Mouse (Mus musculus) heart, embryonic 15.5 days (tissue): ENCODE results near the gene Ppfibp1. TPM values are rescaled to one million over a fixed set of nuclear protein-coding genes. Genes with fewer than 3 reads are reported as not detected.

Source experiments
- ATAC-seq: fragments of 200-750 bp; cut with Nextera tagmentation; replicated peaks from 2 replicates; pipeline ENCODE4 v1.8.0; 2017; ENCODE audit warnings: low read depth, moderate TSS enrichment; ENCODE audit not compliant: insufficient number of reproducible peaks, insufficient read depth, low FRiP score
- H3K27ac ChIP-seq: fragments of 300-500 bp; sonication (generic); 2 replicates; pipeline ENCODE4 v1.5.1; 2015; ENCODE audit warnings: mild to moderate bottlenecking, inconsistent platforms
- H3K27me3 ChIP-seq: fragments of 300-500 bp; sonication (generic); 2 replicates; pipeline ENCODE4 v1.6.1; 2015; ENCODE audit warnings: inconsistent platforms
- H3K36me3 ChIP-seq: fragments of 300-500 bp; sonication (generic); 2 replicates; pipeline ENCODE4 v1.6.1; 2015; ENCODE audit warnings: mild to moderate bottlenecking, inconsistent platforms
- H3K4me1 ChIP-seq: fragments of 300-500 bp; sonication (generic); replicated peaks from 2 replicates; pipeline ENCODE4 v1.6.1; 2015; ENCODE audit warnings: inconsistent platforms
- H3K4me2 ChIP-seq: fragments of 300-500 bp; sonication (generic); 2 replicates; pipeline ENCODE4 v1.6.1; 2015; ENCODE audit warnings: inconsistent platforms, mild to moderate bottlenecking, moderate library complexity
- H3K4me3 ChIP-seq: fragments of 300-500 bp; sonication (generic); 2 replicates; pipeline ENCODE4 v1.5.1; 2015; ENCODE audit warnings: mild to moderate bottlenecking, inconsistent platforms
- H3K9ac ChIP-seq: fragments of 300-500 bp; sonication (generic); 2 replicates; pipeline ENCODE4 v1.6.1; 2015; ENCODE audit warnings: mild to moderate bottlenecking, inconsistent platforms
- H3K9me3 ChIP-seq: fragments of 300-500 bp; sonication (generic); replicated peaks from 2 replicates; pipeline ENCODE4 v1.6.1; 2016; ENCODE audit warnings: inconsistent platforms
- WGBS: fragments of 180-500 bp; shearing (Covaris S2); methylation state at CpG from one replicate; pipeline ENCODE4 v1.1.7; 2015; ENCODE audit warnings: mixed read lengths; 5-methylcytosine and 5-hydroxymethylcytosine counted together
- polyA plus RNA-seq: library from polyadenylated mRNA; unstranded; fragments of >200 nt; fragmentation: Nextera tagmentation; extraction: Ambion mirVana; gene quantifications from 2 replicates; pipeline ENCODE4 v1.2.1, GENCODE M21; 2015

The Ppfibp1 gene
- polyA plus RNA-seq, 1 experiment from 2014 or later: 50.5 TPM

DNA sequence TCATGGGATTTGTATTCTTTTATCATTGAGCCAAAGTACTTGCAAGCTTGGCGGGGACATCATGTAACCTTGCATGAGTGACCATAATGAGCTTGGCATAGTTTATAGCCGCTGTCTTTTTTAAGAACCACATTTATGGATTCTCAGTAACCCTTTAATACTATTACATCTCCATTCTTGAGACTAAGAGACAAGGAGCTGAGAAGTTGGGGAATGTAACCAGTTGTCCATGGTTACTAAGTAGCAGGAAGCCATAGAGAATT, 134.8 kb downstream of the Ppfibp1 start:
- Histone ChIP-seq H3K36me3 (peaks cover 59% of the 10 kb centered on the region), H3K4me2 (no peak overlapping the region), H3K9ac (no peak overlapping the region), H3K9me3 (no peaks in the 10 kb centered on the region), H3K4me3 (no peak overlapping the region), H3K27me3 (no peaks in the 10 kb centered on the region), H3K4me1 (peaks cover 4% of the 10 kb centered on the region; the same call in 1 of the 2 replicates), H3K27ac (no peak overlapping the region)
- WGBS: 86% methylated on average over 2 of the region's 2 CpGs
- ATAC-seq: no peak

DNA sequence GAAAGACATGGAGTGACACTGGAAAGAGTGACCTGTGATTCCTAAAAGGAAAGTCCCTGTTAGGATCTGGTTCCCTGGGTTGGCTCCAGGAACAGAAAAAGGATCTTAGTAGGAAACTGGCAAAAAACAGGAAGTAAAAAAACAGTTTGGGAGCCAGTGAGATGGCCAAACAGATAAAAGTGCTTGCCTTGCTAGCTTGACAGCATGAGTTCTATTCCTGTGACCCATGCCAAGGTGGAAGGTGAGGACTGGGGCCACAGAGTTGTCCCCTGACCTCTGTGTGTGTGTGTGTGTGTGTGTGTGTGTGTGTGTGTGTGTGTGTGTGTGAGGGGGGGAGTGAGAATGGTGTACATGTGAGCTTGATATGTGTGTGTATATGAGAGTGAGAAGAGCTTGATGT, 135.3 kb downstream of the Ppfibp1 start:
- ATAC-seq: no peak
- peaks cover 4% of the 10 kb centered on the region; the same call in 1 of the 2 replicates for H3K4me1 ChIP-seq
- H3K36me3 ChIP-seq: peaks cover 59% of the 10 kb centered on the region

DNA sequence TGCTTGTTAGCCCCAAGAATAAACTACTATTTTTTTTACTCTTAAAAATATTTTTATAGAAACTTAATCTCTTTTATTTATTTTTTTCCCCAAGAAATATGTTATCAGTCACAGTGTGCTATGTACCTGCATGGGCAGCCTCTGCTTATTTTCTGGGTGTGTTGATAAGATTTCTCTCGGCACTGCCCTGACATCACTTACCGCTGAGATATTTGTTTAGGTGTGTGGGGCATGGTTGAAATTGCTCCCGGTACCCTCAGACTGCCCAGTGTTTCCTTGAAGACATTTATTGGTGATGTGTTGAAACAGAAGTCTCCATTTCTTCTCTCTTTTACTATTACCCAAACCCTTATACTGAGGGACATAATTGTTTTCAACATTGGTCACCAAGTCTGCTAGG, 136.5 kb downstream of the Ppfibp1 start:
- 68% methylated on average over 3 of the region's 3 CpGs for WGBS
- no peak for ATAC-seq
- H3K4me3 ChIP-seq: no peak overlapping the region

More for the DNA sequence above, 135.3 kb downstream of the Ppfibp1 start:
- H3K27me3 ChIP-seq: no peaks in the 10 kb centered on the region
- no peak overlapping the region for H3K27ac ChIP-seq
- no peak overlapping the region for H3K9ac ChIP-seq
- H3K4me2 ChIP-seq: no peak overlapping the region
- no peaks in the 10 kb centered on the region for H3K9me3 ChIP-seq
- H3K4me3 ChIP-seq: no peak overlapping the region

DNA sequence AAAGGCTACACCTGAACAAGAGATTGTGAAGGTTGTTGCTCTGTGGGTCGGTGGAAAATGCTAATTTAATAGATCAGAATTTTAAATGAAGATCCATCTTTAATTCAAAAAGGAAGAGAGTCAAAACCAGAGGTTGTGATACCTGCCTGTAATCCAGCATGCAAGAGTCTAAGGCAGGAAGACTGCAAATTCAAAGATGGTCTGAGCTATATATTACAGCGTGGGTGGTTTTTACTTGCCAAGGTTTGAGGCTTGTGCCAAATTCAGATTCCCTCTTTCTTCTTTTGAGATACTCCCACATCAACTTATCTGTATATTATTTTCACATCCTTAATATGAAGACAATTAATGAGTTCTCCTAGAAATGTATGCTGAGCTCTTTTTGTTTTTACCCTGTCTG, 140.1 kb downstream of the Ppfibp1 start:
- WGBS: 87% methylated on average over 2 of the region's 2 CpGs
- no peak for ATAC-seq

More for the DNA sequence above, 136.5 kb downstream of the Ppfibp1 start:
- no peaks in the 10 kb centered on the region for H3K9me3 ChIP-seq
- no peak overlapping the region for H3K27ac ChIP-seq
- no peak overlapping the region for H3K9ac ChIP-seq
- peaks cover 53% of the 10 kb centered on the region for H3K36me3 ChIP-seq
- H3K4me1 ChIP-seq: peaks cover 8% of the 10 kb centered on the region
- H3K4me2 ChIP-seq: no peak overlapping the region
- no peaks in the 10 kb centered on the region for H3K27me3 ChIP-seq

DNA sequence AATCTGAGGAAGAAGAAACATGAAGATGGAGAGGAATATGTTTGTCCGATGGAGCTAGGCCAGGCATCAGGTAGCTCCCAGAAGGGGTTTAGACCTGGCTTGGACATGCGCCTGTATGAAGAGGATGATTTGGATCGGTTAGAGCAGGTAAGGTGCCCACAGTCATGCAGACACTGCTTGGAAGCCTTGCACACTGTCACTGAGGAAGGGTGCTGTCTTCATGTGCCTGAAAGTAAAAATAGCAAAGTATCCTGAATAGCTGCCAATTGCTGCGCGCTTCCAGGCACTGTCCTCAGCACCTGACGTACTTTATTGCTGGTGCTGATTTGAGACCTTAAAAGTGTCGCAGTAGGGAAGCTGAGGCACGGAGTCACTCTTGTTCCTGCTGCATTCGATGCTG, 141.3 kb downstream of the Ppfibp1 start:
- Histone ChIP-seq H3K4me2 (no peak overlapping the region), H3K9me3 (no peaks in the 10 kb centered on the region), H3K9ac (no peak overlapping the region), H3K27me3 (no peaks in the 10 kb centered on the region), H3K36me3 (peaks cover 49% of the 10 kb centered on the region), H3K27ac (no peak overlapping the region), H3K4me1 (peaks cover 6% of the 10 kb centered on the region), H3K4me3 (no peak overlapping the region)
- no peak for ATAC-seq
- WGBS: 65% methylated on average over 9 of the region's 9 CpGs

More for the DNA sequence above, 140.1 kb downstream of the Ppfibp1 start:
- Histone ChIP-seq H3K36me3 (peaks cover 51% of the 10 kb centered on the region), H3K27me3 (no peaks in the 10 kb centered on the region), H3K4me2 (no peak overlapping the region), H3K27ac (no peak overlapping the region), H3K4me3 (no peak overlapping the region), H3K9ac (no peak overlapping the region), H3K4me1 (peaks cover 6% of the 10 kb centered on the region), H3K9me3 (no peaks in the 10 kb centered on the region)

DNA sequence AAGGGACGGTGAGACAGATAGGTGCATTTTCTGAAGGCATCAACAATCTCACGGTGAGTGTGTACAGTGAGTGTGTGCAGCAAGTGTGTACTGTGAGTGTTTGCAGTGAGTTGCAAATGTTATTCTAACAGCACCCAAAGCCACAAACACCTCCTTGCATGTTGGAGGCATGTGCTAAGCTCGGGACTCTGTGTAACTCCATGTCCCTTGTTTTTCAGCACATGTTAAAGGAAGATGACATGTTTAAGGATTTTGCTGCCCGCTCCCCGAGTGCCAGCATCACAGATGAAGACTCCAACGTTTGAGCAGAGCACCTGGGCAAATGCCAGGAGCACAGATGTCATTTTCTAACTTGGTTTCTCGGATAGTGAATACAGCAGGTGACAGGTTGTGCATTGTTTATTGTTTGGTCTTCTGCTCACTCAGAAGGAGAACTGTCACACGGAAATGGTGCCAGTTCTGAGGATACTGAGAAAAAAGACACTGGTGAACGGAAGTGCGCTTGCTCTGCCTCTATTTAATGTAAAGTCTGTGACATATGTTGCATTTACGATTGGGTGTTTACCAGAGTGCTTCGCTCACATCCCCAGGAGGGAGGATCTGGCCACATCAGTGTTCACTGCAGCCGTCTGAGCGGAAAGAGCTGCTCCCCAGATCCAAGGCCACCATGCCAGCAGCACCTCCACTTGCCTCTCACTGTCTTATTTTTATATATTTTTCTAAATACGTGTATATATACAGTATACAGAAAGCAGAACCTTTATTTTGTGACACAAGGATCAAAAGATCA, 142.0 kb downstream of the Ppfibp1 start:
- ATAC-seq: no peak
- Histone ChIP-seq H3K9ac (no peak overlapping the region), H3K27me3 (no peaks in the 10 kb centered on the region), H3K4me2 (no peak overlapping the region), H3K4me1 (peaks cover 6% of the 10 kb centered on the region), H3K4me3 (no peak overlapping the region), H3K9me3 (no peaks in the 10 kb centered on the region), H3K27ac (no peak overlapping the region), H3K36me3 (peaks cover 49% of the 10 kb centered on the region)
- 82% methylated on average over 15 of the region's 15 CpGs for WGBS

DNA sequence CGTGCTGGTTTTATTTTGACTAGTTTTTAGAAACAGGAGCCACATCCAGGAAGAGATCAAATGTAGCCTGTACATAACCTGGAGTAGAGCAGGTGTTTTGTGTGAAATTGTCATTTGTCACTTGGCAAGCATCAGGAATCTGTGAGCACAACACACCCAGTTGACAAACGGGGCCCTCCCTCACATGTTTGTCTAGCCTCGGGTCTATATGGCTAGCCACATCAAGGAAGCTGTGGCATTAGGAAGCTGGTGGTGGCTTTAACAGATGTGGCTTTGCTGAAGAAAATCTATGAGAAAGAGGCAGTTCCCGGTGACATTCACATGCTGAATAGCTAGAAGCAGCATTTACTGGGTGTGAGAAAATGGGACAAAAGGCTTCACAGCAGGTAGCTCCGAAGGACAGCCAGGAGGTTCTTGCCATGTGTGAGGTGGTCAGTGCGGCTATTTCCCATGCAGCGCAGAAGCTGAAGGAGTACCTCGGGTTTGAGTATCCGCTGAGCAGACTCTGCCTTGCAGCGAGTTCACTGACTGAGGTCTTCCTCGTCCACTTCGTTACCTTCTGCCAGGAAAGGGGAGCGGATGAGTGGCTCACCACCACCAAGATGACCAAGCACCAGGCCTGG, 144.1 kb downstream of the Ppfibp1 start, which contains the start of gene Rep15:
Rep15 (plus strand) TSS at position 282 of the 623 bp plus-strand sequence.
- Histone ChIP-seq H3K9me3 (no peaks in the 10 kb centered on the region), H3K4me1 (peaks cover 6% of the 10 kb centered on the region), H3K27ac (no peak within 1 kb of the TSS), H3K27me3 (no peaks in the 10 kb centered on the region), H3K4me2 (no peak within 1 kb of the TSS), H3K9ac (no peak within 1 kb of the TSS), H3K4me3 (no peak within 1 kb of the TSS), H3K36me3 (peaks cover 28% of the 10 kb centered on the region; the same call in 1 of the 2 replicates)
- WGBS: 56% methylated on average over 13 of the region's 13 CpGs
- no peak for ATAC-seq

DNA sequence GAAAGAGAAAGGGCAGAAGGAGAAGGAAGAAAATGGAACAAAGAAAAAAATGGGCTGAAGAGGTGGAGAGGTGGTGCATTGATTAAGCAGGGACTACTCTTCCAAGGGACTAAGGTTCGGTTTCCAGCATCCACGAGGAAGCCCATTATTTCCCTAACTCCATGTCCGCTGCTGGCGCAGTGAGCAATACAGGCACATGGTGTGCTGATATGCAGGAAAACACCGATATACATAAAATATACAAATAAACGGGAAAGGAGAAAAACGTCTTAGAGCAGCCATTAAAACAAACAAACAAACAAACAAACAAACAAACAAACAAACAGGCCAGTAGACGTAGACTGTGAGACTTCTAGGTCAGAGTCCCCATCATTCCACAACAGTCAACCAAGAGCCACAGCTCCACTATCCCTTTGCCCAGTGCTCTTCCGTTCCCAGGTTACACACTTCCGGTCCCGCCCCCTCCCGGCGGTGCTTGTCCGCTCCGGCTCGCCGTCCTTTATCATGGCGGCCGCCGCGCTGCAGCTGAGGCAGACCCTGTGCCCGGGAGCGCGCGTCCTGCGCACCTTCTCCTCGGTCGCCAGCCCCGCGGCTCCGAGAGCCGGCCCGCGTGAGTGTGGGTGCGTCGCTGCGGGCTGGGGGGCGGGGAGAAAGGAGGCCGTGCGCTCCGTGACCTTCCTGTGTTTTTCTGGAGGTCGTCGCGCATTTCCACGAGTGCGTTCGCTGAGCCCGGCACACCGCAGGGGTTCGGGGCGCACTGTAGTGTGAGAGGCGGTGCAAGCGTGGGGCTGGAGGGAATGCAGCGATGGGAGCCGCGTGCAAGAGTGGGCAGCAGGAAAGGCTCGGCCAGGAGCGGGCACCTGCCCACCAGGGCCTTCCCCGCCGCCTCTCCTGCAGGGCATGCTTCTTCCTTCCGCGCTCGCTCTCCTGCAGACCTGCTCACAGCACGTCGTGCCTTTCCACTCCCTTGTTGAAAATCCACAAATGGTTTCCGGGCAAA, 154.3 kb downstream of the Ppfibp1 start, which contains the start of gene Mrps35:
Mrps35 (plus strand) TSS at position 474 of the 1,000 bp plus-strand sequence.
- WGBS: 3% methylated on average over 66 of the region's 66 CpGs
- no peaks in the 10 kb centered on the region for H3K27me3 ChIP-seq
- ATAC-seq: peak; percentile 97
- H3K36me3 ChIP-seq: peaks cover 14% of the 10 kb centered on the region
- H3K27ac ChIP-seq: peak within 1 kb of the TSS; percentile 91
- peak within 1 kb of the TSS; percentile 92 for H3K4me3 ChIP-seq
- H3K9ac ChIP-seq: peak within 1 kb of the TSS; percentile 92
- H3K4me2 ChIP-seq: peak within 1 kb of the TSS; percentile 69
- H3K4me1 ChIP-seq: peaks cover 15% of the 10 kb centered on the region
- no peaks in the 10 kb centered on the region for H3K9me3 ChIP-seq

DNA sequence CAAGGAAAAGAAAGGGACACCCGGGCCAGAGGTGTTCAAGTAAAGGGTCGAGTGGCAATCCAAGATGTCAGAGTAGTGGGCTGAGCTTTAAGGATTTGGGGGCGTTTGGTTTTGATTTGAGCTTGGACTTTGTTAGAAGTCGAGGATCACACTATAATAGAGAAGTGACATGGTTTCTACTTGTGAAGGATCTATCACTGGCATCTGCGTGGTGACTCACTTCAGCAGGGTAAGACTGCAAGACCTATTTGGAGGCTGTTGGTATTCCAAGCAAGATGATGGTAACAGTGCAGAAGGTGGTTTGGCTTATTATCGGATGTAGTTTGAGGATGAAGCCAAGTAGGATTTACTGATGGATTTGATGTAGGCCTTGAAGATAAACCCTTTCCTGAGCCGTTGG, 155.3 kb downstream of the Ppfibp1 start:
- H3K27ac ChIP-seq: peak overlapping the region; percentile 91; the same call in 1 of the 2 replicates
- peak overlapping the region; percentile 92 for H3K4me3 ChIP-seq
- H3K27me3 ChIP-seq: no peaks in the 10 kb centered on the region
- H3K9me3 ChIP-seq: no peaks in the 10 kb centered on the region
- peaks cover 25% of the 10 kb centered on the region for H3K36me3 ChIP-seq
- peak overlapping the region; percentile 69 for H3K4me2 ChIP-seq
- peak overlapping the region; percentile 92 for H3K9ac ChIP-seq
- WGBS: 36% methylated on average over 7 of the region's 7 CpGs
- peaks cover 15% of the 10 kb centered on the region for H3K4me1 ChIP-seq
- no peak for ATAC-seq

DNA sequence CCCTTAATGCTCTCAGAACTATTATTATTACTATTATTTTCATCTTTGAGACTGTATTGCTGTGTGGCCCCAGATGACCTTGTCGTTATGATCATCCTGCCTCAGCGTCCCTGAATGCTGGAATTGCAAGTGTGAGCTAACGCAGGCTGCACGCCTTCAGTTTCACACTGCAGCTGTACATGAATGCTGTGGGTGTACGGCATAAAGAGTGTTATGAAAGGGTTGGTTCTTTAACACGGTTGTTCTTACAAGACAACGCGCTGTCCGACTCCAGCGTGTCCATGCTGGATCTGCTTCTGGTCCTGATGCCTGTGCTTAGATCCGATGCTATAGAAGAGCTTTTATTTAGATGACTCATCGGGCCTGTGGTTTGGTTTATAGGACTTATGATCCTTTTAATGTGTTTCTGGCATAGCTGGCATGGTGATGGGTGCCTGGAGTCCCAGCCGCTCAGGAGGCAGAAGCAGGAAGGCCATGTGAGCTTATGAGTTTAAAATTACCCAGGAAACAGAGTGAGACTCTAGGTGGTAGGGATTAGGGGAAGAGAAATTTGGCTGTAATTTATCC, 161.0 kb downstream of the Ppfibp1 start:
- Histone ChIP-seq H3K9ac (no peak overlapping the region), H3K9me3 (no peaks in the 10 kb centered on the region), H3K27me3 (no peaks in the 10 kb centered on the region), H3K36me3 (peaks cover 68% of the 10 kb centered on the region), H3K27ac (no peak overlapping the region), H3K4me1 (peaks cover 2% of the 10 kb centered on the region; the same call in 1 of the 2 replicates), H3K4me2 (no peak overlapping the region), H3K4me3 (no peak overlapping the region)
- no peak for ATAC-seq
- WGBS: 94% methylated on average over 13 of the region's 13 CpGs

DNA sequence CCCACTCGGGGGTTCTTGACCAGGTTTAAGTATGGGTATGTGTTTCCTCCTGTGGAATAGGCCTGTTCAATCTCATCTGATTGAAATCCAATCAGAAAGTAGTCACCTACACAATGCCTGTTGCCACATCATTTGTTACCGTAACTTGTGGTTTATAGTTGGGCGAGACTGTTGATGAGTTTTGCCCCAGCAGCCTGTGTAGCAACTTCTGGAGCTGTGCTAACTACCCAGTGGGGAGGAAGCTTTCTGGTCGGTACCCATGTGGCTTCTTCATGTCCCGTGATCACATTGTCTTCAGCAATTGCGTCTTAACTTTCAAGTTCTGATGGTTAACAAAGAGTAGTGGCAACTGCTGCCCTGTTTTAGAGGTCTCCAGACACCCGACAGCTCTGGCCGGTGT, 163.4 kb downstream of the Ppfibp1 start:
- H3K4me2 ChIP-seq: no peak overlapping the region
- H3K27me3 ChIP-seq: no peaks in the 10 kb centered on the region
- peaks cover 72% of the 10 kb centered on the region for H3K36me3 ChIP-seq
- ATAC-seq: no peak
- H3K4me3 ChIP-seq: no peak overlapping the region
- no peaks in the 10 kb centered on the region for H3K9me3 ChIP-seq
- WGBS: 86% methylated on average over 8 of the region's 8 CpGs
- no peak overlapping the region for H3K27ac ChIP-seq
- peaks cover 6% of the 10 kb centered on the region for H3K4me1 ChIP-seq
- H3K9ac ChIP-seq: no peak overlapping the region
